Mouse (Mus musculus): ENCODE data around the gene Kif24. TPM values are rescaled to one million over a fixed set of nuclear protein-coding genes. Genes with fewer than 3 reads are reported as not detected.
A peak's percentile ranks its signal among the peaks of the same experiment; 100 is the strongest.

The Kif24 gene
- total RNA-seq, 2 experiments from 2014 or later, result 0.86 to 1.3 TPM

DNA sequence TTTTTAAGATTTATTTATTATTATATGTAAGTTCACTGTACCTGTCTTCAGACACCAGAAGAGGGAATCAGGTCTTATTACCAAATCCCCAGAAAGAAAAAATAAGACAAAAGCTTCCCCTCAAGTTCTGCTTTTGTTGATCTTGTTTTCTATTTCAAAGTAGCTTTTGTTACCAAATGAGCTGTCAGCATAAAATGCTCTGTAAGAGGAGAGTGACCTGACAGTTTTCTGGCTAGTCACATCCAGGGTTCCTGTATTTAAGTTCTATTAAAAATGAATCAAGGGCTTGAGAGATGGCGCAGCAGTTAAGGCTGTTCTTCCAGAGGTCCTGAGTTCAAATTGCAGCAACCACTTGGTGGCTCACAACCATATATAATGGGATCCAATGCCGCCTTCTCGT lies 103.6 kb downstream of the Kif24 start:
- intact Hi-C loops (cut with DNase I; ENCODE audit: low total_unique reads), result no loop called here
- no peak for DNase-seq

DNA sequence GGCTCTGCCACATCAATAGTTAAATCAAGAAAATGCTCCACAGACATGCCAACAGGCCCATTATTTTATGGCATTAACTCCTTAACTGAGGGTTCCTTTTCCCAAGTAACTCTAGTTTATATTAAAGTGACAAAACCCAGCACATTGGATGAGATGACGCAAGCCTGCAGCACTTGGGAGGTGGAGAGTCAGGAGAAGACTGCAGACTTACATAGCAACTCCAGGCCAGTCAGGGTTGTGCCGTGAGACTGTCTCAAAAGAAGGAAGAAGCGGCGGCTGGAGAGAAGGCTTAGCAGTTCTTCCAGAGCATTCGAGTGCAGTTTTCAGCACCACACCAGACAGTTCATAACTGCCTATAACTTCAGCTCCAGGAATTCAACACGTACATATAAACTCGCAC lies 105.3 kb downstream of the Kif24 start:
- DNase-seq, result no peak
- intact Hi-C loops (cut with DNase I; ENCODE audit: low total_unique reads), result no loop called here

DNA sequence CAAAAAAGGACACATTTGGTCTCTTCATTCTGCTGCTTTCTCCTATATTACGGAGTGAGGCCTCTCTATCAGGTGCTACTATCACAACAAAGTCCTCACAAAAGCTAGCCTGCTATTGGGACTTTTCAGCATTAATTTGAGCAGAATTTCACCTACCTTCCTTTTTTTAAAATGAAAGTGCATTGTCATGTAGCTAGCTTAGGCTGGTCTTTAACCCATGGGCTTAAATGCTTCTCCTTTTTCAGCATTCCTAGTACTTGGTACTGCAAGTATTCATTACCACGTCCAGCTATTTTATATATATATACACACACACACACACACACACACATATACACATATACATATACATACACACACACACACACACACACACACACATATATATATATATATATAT lies 106.0 kb downstream of the Kif24 start:
- intact Hi-C loops (cut with DNase I; ENCODE audit: low total_unique reads), result no loop called here
- DNase-seq, result no peak

DNA sequence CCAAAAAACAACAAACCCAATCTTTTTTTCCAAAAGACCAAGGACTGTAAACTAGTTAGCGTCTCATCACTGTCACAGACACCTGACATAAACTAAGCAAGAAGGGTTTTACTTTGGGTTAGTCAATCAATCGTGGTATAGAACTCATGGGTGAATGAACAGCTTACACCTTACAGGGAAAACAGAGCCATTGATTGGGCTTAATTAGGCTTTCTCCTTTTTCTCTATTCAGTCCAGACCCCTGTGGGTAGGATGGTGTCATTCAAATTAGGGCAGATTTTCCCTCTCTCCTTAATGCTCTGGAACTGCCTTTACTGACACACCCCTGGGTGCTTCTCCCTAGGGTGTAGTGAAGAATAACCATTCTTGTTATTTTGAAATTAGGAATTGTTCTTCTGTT lies 107.5 kb downstream of the Kif24 start:
- intact Hi-C loops (cut with DNase I; ENCODE audit: low total_unique reads), result no loop called here
- no peak for DNase-seq

DNA sequence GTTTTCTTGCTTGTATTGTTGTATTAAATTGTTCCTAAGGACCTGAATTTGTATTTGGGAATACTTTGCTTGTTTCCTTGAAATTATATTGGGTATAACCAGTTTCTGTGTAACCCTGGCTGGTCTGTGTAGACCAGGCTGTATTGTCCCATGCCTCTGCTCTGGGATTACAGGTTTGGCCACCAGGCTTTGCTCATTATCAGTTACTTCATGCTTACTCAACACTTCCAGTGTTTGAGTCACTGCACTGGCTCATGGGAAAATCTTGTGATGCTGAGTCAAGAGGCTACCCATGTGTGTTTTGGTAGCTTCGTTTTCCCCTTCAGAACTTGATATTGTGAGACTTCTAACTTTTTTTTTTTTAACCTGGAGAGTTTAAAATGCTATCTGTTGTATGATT lies 111.4 kb downstream of the Kif24 start:
- DNase-seq, result no peak
- intact Hi-C loops (cut with DNase I; ENCODE audit: low total_unique reads), result no loop called here

DNA sequence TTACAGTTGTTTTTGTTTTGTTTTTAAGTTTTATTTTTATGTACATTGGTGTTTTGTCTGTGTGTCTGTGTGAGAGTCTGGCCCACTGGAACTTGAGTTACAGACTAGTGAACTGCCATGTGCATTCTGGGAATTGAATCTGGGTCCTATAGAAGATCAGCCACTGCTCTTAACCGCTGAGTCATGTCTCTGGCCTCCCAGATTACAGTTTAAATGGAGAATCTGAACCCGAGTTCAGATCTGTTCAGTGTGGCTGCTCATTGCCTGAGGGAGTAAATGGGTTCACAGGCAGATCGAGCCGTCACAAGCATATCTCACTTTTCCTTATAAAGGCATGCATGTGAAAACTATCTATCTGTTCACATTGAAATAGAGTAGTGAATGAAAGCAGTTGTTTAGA lies 111.9 kb downstream of the Kif24 start:
- intact Hi-C loops (cut with DNase I; ENCODE audit: low total_unique reads), result no loop called here
- DNase-seq, result no peak

DNA sequence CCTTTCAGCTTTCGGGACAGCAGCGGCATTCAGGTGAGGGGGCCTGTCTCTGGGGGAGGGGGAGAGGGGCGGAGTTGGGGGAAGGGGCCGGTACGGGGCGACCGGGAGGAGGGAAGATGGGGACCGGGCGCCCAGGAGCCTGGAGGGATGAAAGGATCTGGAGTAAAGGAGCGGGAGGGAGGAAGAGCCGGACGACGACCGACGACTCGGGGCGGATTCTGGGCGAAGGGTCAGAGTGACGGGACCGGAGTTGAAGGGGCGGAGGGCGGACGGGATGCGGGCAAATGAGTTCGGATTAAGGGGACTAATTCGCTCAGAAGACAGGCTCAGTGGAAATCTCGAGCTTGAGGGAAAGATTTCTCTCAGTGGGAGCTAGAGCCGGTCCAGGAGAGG lies 115.5 kb downstream of the Kif24 start:
- intact Hi-C loops (cut with DNase I; ENCODE audit: low total_unique reads), result no loop called here
- peak; percentile 50 for DNase-seq

DNA sequence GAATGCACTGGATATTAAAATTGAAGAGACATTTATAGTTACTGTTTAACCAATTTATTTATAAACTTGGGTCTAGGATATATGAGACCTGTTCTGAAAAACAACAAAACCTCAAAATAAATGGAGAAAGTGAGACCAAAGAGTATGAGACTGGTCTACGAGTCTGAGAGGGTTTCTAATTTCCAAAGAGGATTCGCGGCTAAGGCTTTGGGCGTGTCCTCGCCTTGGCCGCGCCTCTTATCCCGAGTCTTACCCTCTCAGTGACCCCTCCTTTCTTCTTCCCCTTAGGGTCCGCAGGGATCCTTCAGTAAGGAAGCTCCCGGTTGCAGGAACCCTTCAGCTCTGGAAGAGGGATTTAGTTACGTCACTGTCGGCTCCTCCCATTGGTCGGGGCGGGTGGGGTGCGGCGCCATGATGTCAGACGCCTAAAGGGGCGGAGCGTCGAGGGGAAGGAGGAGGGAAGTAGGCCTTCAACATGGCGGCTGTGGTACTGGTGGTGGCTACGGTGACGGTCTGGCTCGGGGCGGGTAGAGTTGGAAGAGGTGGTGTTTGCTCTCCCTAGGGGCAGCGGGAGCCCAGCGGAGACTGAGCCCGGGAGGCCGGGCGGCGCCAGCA lies 116.0 kb downstream of the Kif24 start, which contains the start of gene Ubap1:
Gene Ubap1, plus strand, starts transcription at position 413 of the 615 bp plus-strand sequence.
- DNase-seq, result peak; percentile 95
- intact Hi-C loops (cut with DNase I; ENCODE audit: low total_unique reads), result no loop called here

DNA sequence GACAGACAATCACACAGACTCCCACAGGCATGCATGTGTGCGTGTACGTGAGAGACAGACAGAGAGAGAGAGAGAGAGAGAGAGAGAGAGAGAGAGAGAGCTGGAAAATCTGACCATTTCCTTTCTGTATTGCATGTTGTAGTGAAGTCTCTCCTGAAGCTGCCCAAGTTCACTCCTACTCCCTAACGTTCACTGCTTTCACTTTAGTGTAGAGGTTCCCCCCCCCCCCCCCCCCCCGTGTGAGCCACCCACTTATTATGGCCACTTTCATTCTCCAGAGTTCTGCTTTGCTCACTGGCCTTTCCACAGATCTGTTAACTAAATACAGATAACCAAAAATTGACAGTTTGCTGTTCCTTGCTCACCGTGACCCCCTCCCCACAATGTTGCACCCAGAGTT lies 116.8 kb downstream of the Kif24 start:
- intact Hi-C loops (cut with DNase I; ENCODE audit: low total_unique reads), result no loop called here

DNA sequence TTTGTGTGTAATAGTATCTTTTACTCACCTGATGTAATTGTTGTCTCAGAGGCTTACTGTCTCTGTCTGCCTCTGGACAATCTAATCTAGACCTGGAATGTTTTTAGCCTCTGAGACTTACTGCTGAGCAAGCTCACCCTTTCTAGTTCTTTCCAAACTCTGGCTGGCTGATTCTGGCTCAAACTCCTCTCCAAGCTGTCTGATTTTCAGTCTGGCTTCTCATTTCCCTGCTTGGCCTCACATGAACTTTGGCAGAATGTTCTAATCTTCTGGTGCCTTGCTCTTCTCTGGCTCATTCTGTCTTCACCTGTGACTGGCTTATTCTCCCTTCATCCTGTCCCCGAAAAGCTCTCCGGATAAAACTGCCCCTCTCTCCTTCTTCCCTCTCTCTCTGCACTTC lies 118.7 kb downstream of the Kif24 start:
- intact Hi-C loops (cut with DNase I; ENCODE audit: low total_unique reads), result no loop called here
- DNase-seq, result no peak

More for the DNA sequence above, 116.8 kb downstream of the Kif24 start:
- no peak for DNase-seq

DNA sequence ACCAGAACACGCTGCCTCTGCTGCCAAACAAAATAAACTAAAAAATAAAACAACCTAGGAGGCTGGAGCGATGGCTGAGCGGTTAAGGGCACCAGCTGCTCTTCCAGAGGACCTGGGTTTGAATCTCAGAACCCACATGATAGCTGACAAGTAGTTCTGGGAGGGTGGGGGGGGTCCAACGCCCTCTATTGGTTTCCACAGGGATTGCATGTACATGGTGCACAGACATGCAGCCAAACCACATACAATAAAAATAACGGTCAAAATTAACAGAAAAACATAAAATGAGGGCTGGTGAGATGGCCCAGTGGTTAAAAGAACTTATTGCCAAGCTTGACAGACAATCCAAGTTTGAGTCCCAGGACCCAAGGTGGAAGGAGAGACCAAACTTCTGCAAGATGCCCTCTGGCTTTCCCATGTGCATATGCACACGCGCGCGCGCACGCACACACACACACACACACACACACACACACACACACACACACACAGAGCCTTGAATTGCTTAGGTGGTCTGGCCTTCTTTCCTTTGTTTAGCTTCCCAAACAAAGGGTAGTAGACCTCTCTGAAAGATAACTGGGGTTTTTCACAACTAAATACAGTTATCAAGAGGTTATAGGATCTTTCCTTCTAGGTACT lies 123.7 kb downstream of the Kif24 start:
- DNase-seq, result no peak
- intact Hi-C loops (cut with DNase I; ENCODE audit: low total_unique reads), result no loop called here

Other genes with a start within 250 kb of the Kif24 start
- 10 to 100 TPM; 98.2 to 99.2 TPM for gene Ubap2, start 189.7 kb downstream of the Kif24 start, total RNA-seq (2021)
- 10 to 100 TPM; 26.7 to 27.8 TPM for gene Dcaf12, start 150.0 kb downstream of the Kif24 start, total RNA-seq (2021)
- gene Ubap1, start 115.9 kb downstream of the Kif24 start, total RNA-seq (2021), result 10 to 100 TPM; 40.0 to 49.2 TPM
- 10 to 100 TPM; 20.8 to 22.4 TPM for gene Nudt2, start 264 bp upstream of the Kif24 start, total RNA-seq (2021)
- gene AI464131, start 38.2 kb upstream of the Kif24 start, total RNA-seq (2021), result 10 to 100 TPM; 60.1 to 60.8 TPM
- under 1 TPM in 1 of 2 experiments, not detected in 1; 0.37 TPM for gene 1110017D15Rik, start 52.4 kb upstream of the Kif24 start, total RNA-seq (2021)
- gene Fam219a, start 104.7 kb upstream of the Kif24 start, total RNA-seq (2021), result 10 to 100 TPM; 16.2 to 17.1 TPM
- under 1 TPM; 0.47 to 0.58 TPM for gene Dnaic1, start 104.9 kb upstream of the Kif24 start, total RNA-seq (2021)
- 1 to 10 TPM; 6.7 to 9.9 TPM for gene Enho, start 175.4 kb upstream of the Kif24 start, total RNA-seq (2021)
- 10 to 100 TPM; 15.3 to 38.0 TPM for gene Cntfr, start 232.2 kb upstream of the Kif24 start, total RNA-seq (2021)
- gene Il11ra1, start 235.1 kb upstream of the Kif24 start, total RNA-seq (2021), result 10 to 100 TPM; 49.3 to 56.9 TPM
- gene Rpp25l, start 248.6 kb upstream of the Kif24 start, total RNA-seq (2021), result 10 to 100 TPM; 40.3 to 49.9 TPM